Mouse (Mus musculus) left cerebral cortex, adult 2 months (tissue): ENCODE data around the gene Ehf. TPM values are rescaled to one million over a fixed set of nuclear protein-coding genes. Genes with fewer than 3 reads are reported as not detected.

Experiments
- DNase-seq, 2 experiments: peaks; one replicate each; pipeline ENCODE4 v3.0.0; 2021 to 2022; ENCODE audit warnings: low spot score in 2 of 2, mixed read lengths in 1 of 2; ENCODE audit errors: extremely low spot score in 1 of 2
- H3K27ac ChIP-seq: fragments of 200-600 bp; 2 replicates; pipeline ENCODE4 v1.8.1; 2022
- H3K4me3 ChIP-seq: fragments of 200-600 bp; 2 replicates; pipeline ENCODE4 v1.8.1; 2022
- CTCF ChIP-seq: fragments of 200-600 bp; IDR thresholded peaks from 2 replicates; pipeline ENCODE4 v1.8.1; 2022; ENCODE audit warnings: antibody characterized with exemption, mild to moderate bottlenecking, moderate library complexity
- intact Hi-C: fragments of 180-260 bp; cut with DNase I; formaldehyde crosslinking; loops from one replicate; pipeline ENCODE4 v1.15.1; 2025
- total RNA-seq, 2 experiments: library from RNA; stranded (reverse); gene quantifications; 2 replicates each; pipeline ENCODE4 v1.2.3; 2021

Gene Ehf
- total RNA-seq, 2 experiments from 2014 or later: 0.11 to 0.19 TPM

GRCm38 (mm10) chr2:103274803-103275202 lies 28.3 kb downstream of the Ehf start:
- DNase-seq: peak; percentile 17 to 50
- Histone ChIP-seq H3K4me3 (no peak overlapping the region), H3K27ac (no peak overlapping the region)
- intact Hi-C loops: no loop called here
- TF ChIP-seq CTCF: no peak

- DNase-seq: no peak
- Histone ChIP-seq H3K27ac (no peak overlapping the region), H3K4me3 (no peak overlapping the region)
- no peak for TF ChIP-seq CTCF
- intact Hi-C loops: no loop called here
Measured at GRCm38 (mm10) chr2:103274270-103274669, 28.8 kb downstream of the Ehf start.

GRCm38 (mm10) chr2:103271481-103271880 lies 31.6 kb downstream of the Ehf start:
- H3K27ac ChIP-seq: no peak overlapping the region
- intact Hi-C loops: no loop called here
- no peak for DNase-seq
- no peak for TF ChIP-seq CTCF
- H3K4me3 ChIP-seq: no peak overlapping the region

GRCm38 (mm10) chr2:103270556-103271160 lies 32.4 kb downstream of the Ehf start:
- DNase-seq: no peak
- no peak for TF ChIP-seq CTCF
- Histone ChIP-seq H3K27ac (no peak overlapping the region), H3K4me3 (no peak overlapping the region)
- intact Hi-C loops: no loop called here

- Histone ChIP-seq H3K4me3 (no peak overlapping the region), H3K27ac (no peak overlapping the region)
- intact Hi-C loops: no loop called here
- no peak for DNase-seq
- TF ChIP-seq CTCF: no peak
Measured at GRCm38 (mm10) chr2:103239086-103239485, 64.0 kb downstream of the Ehf start.

GRCm38 (mm10) chr2:103226781-103227180 lies 76.3 kb downstream of the Ehf start:
- intact Hi-C loops: no loop called here
- no peak for TF ChIP-seq CTCF
- DNase-seq: no peak
- no peak overlapping the region for H3K4me3 ChIP-seq
- no peak overlapping the region for H3K27ac ChIP-seq

- H3K4me3 ChIP-seq: no peak overlapping the region
- no peak overlapping the region for H3K27ac ChIP-seq
- no peak for TF ChIP-seq CTCF
- intact Hi-C loops: no loop called here
- DNase-seq: no peak
Measured at GRCm38 (mm10) chr2:103220871-103221270, 82.2 kb downstream of the Ehf start.

GRCm38 (mm10) chr2:103218323-103218722 lies 84.8 kb downstream of the Ehf start:
- Histone ChIP-seq H3K4me3 (no peak overlapping the region), H3K27ac (no peak overlapping the region)
- TF ChIP-seq CTCF: no peak
- DNase-seq: no peak
- intact Hi-C loops: no loop called here

- no peak for DNase-seq
- Histone ChIP-seq H3K27ac (no peak overlapping the region), H3K4me3 (no peak overlapping the region)
- no peak for TF ChIP-seq CTCF
- intact Hi-C loops: no loop called here
Measured at GRCm38 (mm10) chr2:103215801-103216200, 87.3 kb downstream of the Ehf start.

- no peak for DNase-seq
Measured at GRCm38 (mm10) chr2:103214861-103215260, 88.2 kb downstream of the Ehf start.

GRCm38 (mm10) chr2:103213547-103213946 lies 89.5 kb downstream of the Ehf start:
- Histone ChIP-seq H3K4me3 (no peak overlapping the region), H3K27ac (no peak overlapping the region)
- DNase-seq: no peak
- no peak for TF ChIP-seq CTCF
- intact Hi-C loops: no loop called here

More at GRCm38 (mm10) chr2:103214861-103215260, 88.2 kb downstream of the Ehf start:
- intact Hi-C loops: no loop called here
- no peak for TF ChIP-seq CTCF
- no peak overlapping the region for H3K27ac ChIP-seq
- H3K4me3 ChIP-seq: no peak overlapping the region

Other genes with a start within 250 kb of the Ehf start
- gene Pdhx, start 229.8 kb downstream of the Ehf start, total RNA-seq: 10 to 100 TPM; 56.4 to 58.7 TPM
- gene Apip, start 229.6 kb downstream of the Ehf start, total RNA-seq: 10 to 100 TPM; 18.8 to 25.9 TPM
- 1 to 10 TPM in 1 of 2 experiments, under 1 TPM in 1; 0.79 to 1.1 TPM for gene Elf5, start 108.4 kb upstream of the Ehf start, total RNA-seq
- 10 to 100 TPM; 42.5 to 46.9 TPM for gene Cat, start 181.9 kb upstream of the Ehf start, total RNA-seq